Comparison of ENCODE assay signal across 8 mouse cellular contexts in the genomic region with DNA sequence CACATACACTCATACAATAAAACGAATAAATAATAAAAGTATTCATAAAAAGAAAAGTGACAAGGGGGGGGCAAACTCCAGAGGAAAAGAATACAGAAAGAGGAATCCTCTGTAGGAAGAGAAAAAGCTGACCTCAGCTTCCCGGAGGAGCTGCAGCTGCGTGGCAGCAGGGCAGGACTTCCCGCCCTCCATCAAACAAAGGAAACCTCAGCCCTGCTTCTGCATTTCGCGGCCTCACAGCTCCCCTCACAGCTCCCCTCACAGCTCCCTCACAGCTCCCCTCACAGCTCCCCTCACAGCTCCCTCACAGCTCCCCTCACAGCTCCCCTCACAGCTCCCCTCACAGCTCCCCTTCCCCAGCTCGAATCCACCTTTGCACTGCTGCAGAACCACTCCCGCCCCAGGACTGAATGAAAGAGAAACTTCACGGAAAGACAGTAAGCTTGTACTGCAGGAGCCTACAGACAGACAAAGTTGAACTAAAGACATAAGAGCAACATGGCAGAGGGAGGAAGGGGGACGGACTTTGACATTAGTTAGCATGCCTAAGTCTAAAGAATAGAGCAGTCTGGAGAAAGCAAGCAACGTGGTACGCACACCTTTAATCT. TPM values are rescaled to one million over a fixed set of nuclear protein-coding genes. Genes with fewer than 3 reads are reported as not detected.
DNase-seq lines count a peak whose midpoint lies in the region; ATAC-seq and TF ChIP-seq lines count a peak whose summit lies in the region.

No protein-coding gene starts in this region.

- no peaks in the 10 kb centered on the region for H3K36me3 ChIP-seq in spleen, adult 2 months (ENCODE audit: control insufficient read depth, insufficient read depth, low read length)
- H3K36me3 ChIP-seq in embryonic facial prominence, embryonic 11.5 days (replicated peaks; ENCODE audit: control insufficient read depth, insufficient read depth, low read depth, low read length) = no peaks in the 10 kb centered on the region
- H3K36me3 ChIP-seq in liver, embryonic 13.5 days = no peaks in the 10 kb centered on the region
- no peaks in the 10 kb centered on the region for H3K36me3 ChIP-seq in neural tube, embryonic 14.5 days (ENCODE audit: control insufficient read depth, insufficient read depth, low read length)

- no peak for TF ChIP-seq CTCF in spleen, adult 2 months (IDR thresholded peaks at IDR 0.05; ENCODE audit: extremely low read depth, insufficient read depth, insufficient read length, insufficient replicate concordance)

- peak in 1 of 2 experiments; percentile 14 for DNase-seq in spleen, adult 2 months (ENCODE audit: low read depth in 1 of 2, low spot score in 2 of 2)
- no peak for DNase-seq in spleen, adult 12 weeks (ENCODE audit: low spot score)
- peak; percentile 76 for DNase-seq in embryonic facial prominence, embryonic 11.5 days (ENCODE audit: low spot score)
- peak; percentile 27 for DNase-seq in heart, postnatal 4 days
- no peak for DNase-seq in liver, embryonic 13.5 days
- no peak for DNase-seq in cerebellum, adult 11-12 months
- DNase-seq in urinary bladder, adult 18-20 months (ENCODE audit: low spot score in 2 of 2) = no peak

- WGBS in spleen, adult 2 months = 12% methylated on average over 12 of the region's 12 CpGs
- 17% methylated on average over 12 of the region's 12 CpGs for WGBS in embryonic facial prominence, embryonic 11.5 days
- WGBS in liver, embryonic 13.5 days (ENCODE audit: insufficient replicate concordance) = 15% methylated on average over 12 of the region's 12 CpGs
- 13% methylated on average over 12 of the region's 12 CpGs for WGBS in neural tube, embryonic 14.5 days

- H3K27ac ChIP-seq in spleen, adult 2 months (ENCODE audit: insufficient read depth, low read length) = no peak overlapping the region
- H3K27ac ChIP-seq in embryonic facial prominence, embryonic 11.5 days (replicated peaks; ENCODE audit: low read depth, low read length) = peak overlapping the region; percentile 56; the same call in 1 of the 2 replicates
- H3K27ac ChIP-seq in liver, embryonic 13.5 days = no peak overlapping the region
- peak overlapping the region; percentile 66 for H3K27ac ChIP-seq in neural tube, embryonic 14.5 days (ENCODE audit: low read depth, low read length)

- 0 out of 2 replicates have a peak, but pooled peaks have one; percentile 18 for ATAC-seq in embryonic facial prominence, embryonic 11.5 days (replicated peaks; ENCODE audit: insufficient number of reproducible peaks, low FRiP score, low TSS enrichment, low read depth)
- ATAC-seq in liver, embryonic 13.5 days (ENCODE audit: low read depth) = no peak
- peak; percentile 39; the same call in 1 of the 2 replicates for ATAC-seq in neural tube, embryonic 14.5 days (ENCODE audit: low read depth)

- peaks cover 4% of the 10 kb centered on the region; the same call in 1 of the 2 replicates for H3K4me1 ChIP-seq in spleen, adult 2 months (ENCODE audit: control insufficient read depth, insufficient read depth, insufficient read length)
- no peaks in the 10 kb centered on the region; the same call in 1 of the 2 replicates for H3K4me1 ChIP-seq in embryonic facial prominence, embryonic 11.5 days (ENCODE audit: control insufficient read depth, insufficient read depth, low read length)
- peaks cover 7% of the 10 kb centered on the region; the same call in 1 of the 2 replicates for H3K4me1 ChIP-seq in liver, embryonic 13.5 days (replicated peaks)
- no peaks in the 10 kb centered on the region; the same call in 1 of the 2 replicates for H3K4me1 ChIP-seq in neural tube, embryonic 14.5 days (ENCODE audit: control insufficient read depth, insufficient read depth, low read length)

- peak overlapping the region; percentile 68 for H3K9ac ChIP-seq in embryonic facial prominence, embryonic 11.5 days (replicated peaks; ENCODE audit: low read length)
- H3K9ac ChIP-seq in liver, embryonic 13.5 days = no peak overlapping the region
- peak overlapping the region; percentile 0; the same call in 1 of the 2 replicates for H3K9ac ChIP-seq in neural tube, embryonic 14.5 days (replicated peaks; ENCODE audit: low read depth, low read length)

- no peaks in the 10 kb centered on the region for H3K9me3 ChIP-seq in embryonic facial prominence, embryonic 11.5 days (replicated peaks; ENCODE audit: control insufficient read depth, low read length)
- no peaks in the 10 kb centered on the region for H3K9me3 ChIP-seq in liver, embryonic 13.5 days (replicated peaks)
- no peaks in the 10 kb centered on the region for H3K9me3 ChIP-seq in neural tube, embryonic 14.5 days (ENCODE audit: control insufficient read depth, low read length)

- H3K4me3 ChIP-seq in spleen, adult 2 months (ENCODE audit: extremely low read depth, insufficient read depth, insufficient read length) = peak overlapping the region; percentile 27
- no peak overlapping the region for H3K4me3 ChIP-seq in embryonic facial prominence, embryonic 11.5 days (ENCODE audit: low read depth, low read length)
- no peak overlapping the region for H3K4me3 ChIP-seq in liver, embryonic 13.5 days (replicated peaks)
- H3K4me3 ChIP-seq in neural tube, embryonic 14.5 days (ENCODE audit: low read depth, low read length) = no peak overlapping the region

- no peak for TF ChIP-seq POLR2A in spleen, adult 2 months (IDR thresholded peaks at IDR 0.05; ENCODE audit: low read depth, low read length)

- no peak overlapping the region; the same call in 1 of the 2 replicates for H3K4me2 ChIP-seq in embryonic facial prominence, embryonic 11.5 days (ENCODE audit: low read depth, low read length)
- peak overlapping the region; percentile 39 for H3K4me2 ChIP-seq in liver, embryonic 13.5 days
- peak overlapping the region; percentile 34 for H3K4me2 ChIP-seq in neural tube, embryonic 14.5 days (ENCODE audit: low read depth, low read length)

- no peaks in the 10 kb centered on the region for H3K27me3 ChIP-seq in spleen, adult 2 months (ENCODE audit: control insufficient read depth, insufficient read depth, low read length)
- H3K27me3 ChIP-seq in embryonic facial prominence, embryonic 11.5 days (ENCODE audit: control insufficient read depth, insufficient read depth, low read length) = no peaks in the 10 kb centered on the region
- no peaks in the 10 kb centered on the region for H3K27me3 ChIP-seq in liver, embryonic 13.5 days
- no peaks in the 10 kb centered on the region for H3K27me3 ChIP-seq in neural tube, embryonic 14.5 days (ENCODE audit: control insufficient read depth, insufficient read depth, low read length)

RNA-seq across cellular contexts. Expression of gene Npl, which starts 17.5 kb away (rescaled TPM):
- polyA plus RNA-seq in spleen, adult 2 months (2012; rRNA removed) = 1.4 and 1.9 TPM in 2 replicates
- polyA plus RNA-seq in embryonic facial prominence, embryonic 11.5 days (2014; fragmentation: Nextera tagmentation; extraction: Ambion mirVana) = 9.8 and 11.4 TPM in 2 replicates
- total RNA-seq in heart, postnatal 4 days (2021) = 1 to 10 TPM; 2.5 to 3.9 TPM
- polyA plus RNA-seq in liver, embryonic 13.5 days (2015; fragmentation: Nextera tagmentation; extraction: Ambion mirVana) = 8.0 and 10.1 TPM in 2 replicates
- polyA plus RNA-seq in neural tube, embryonic 14.5 days (2014; fragmentation: Nextera tagmentation; extraction: Ambion mirVana) = 14.4 and 16.3 TPM in 2 replicates

RNA-seq across cellular contexts. Expression of gene Dhx9, which starts 44.9 kb away (rescaled TPM):
- polyA plus RNA-seq in spleen, adult 2 months (2012; rRNA removed) = 8.5 and 10.9 TPM in 2 replicates
- polyA plus RNA-seq in embryonic facial prominence, embryonic 11.5 days (2014; fragmentation: Nextera tagmentation; extraction: Ambion mirVana) = 25.6 and 26.6 TPM in 2 replicates
- 100 to 1,000 TPM; 115 to 117 TPM for total RNA-seq in heart, postnatal 4 days (2021)
- polyA plus RNA-seq in liver, embryonic 13.5 days (2015; fragmentation: Nextera tagmentation; extraction: Ambion mirVana) = 15.3 and 18.6 TPM in 2 replicates
- 26.5 and 41.2 TPM in 2 replicates for polyA plus RNA-seq in neural tube, embryonic 14.5 days (2014; fragmentation: Nextera tagmentation; extraction: Ambion mirVana)

Comparison
In these comparisons a context has a peak if more than half of its experiments do, and no peak if none do; other contexts are left out.
1. DNase-seq: peak in embryonic facial prominence, embryonic 11.5 days (single experiment) and heart, postnatal 4 days (single experiment); none in spleen, adult 12 weeks (single experiment), liver, embryonic 13.5 days (single experiment), cerebellum, adult 11-12 months (single experiment) and urinary bladder, adult 18-20 months (0 of 2).
2. H3K27ac ChIP-seq: peak in embryonic facial prominence, embryonic 11.5 days (single experiment) and neural tube, embryonic 14.5 days (single experiment); none in spleen, adult 2 months (single experiment) and liver, embryonic 13.5 days (single experiment).